ENCODE assay signal across 10 mouse cellular contexts in genomic region chr10:61146807-61147156, GRCm38 (mm10). TPM values are rescaled to one million over a fixed set of nuclear protein-coding genes. Genes with fewer than 3 reads are reported as not detected.
DNase-seq lines count a peak whose midpoint lies in the region; ATAC-seq and TF ChIP-seq lines count a peak whose summit lies in the region.
"Had no signal": no experiment of that assay in that cellular context is flagged by ENCODE, and none has a peak within 500 bp of the region (broad histone marks: within the 10 kb centered on the region; RNA-seq: fewer than 3 reads in every experiment).

No protein-coding gene starts in this region.

- H3K9me3 ChIP-seq in embryonic facial prominence, embryonic 10.5 days: no peaks in the 10 kb centered on the region
- no peaks in the 10 kb centered on the region for H3K9me3 ChIP-seq in heart, postnatal 0 days (replicated peaks; ENCODE audit: control insufficient read depth, low read length)
- no peaks in the 10 kb centered on the region for H3K9me3 ChIP-seq in liver, postnatal 0 days (ENCODE audit: low read length)

- intact Hi-C loops in gastrocnemius, adult 2 months (cut with DNase I): no loop called here

- no peak for TF ChIP-seq CTCF in gastrocnemius, adult 2 months (IDR thresholded peaks at IDR 0.05)
- TF ChIP-seq CTCF in heart, postnatal 0 days (IDR thresholded peaks at IDR 0.05; ENCODE audit: low read depth): no peak
- no peak for TF ChIP-seq CTCF in liver, postnatal 0 days (IDR thresholded peaks at IDR 0.05; ENCODE audit: low read depth)

- peaks cover 3% of the 10 kb centered on the region; the same call in 1 of the 2 replicates for H3K36me3 ChIP-seq in embryonic facial prominence, embryonic 10.5 days (replicated peaks)
- no peaks in the 10 kb centered on the region for H3K36me3 ChIP-seq in heart, postnatal 0 days (replicated peaks; ENCODE audit: control insufficient read depth, insufficient read depth, low read length)
- 0 out of 2 replicates have a peak, but pooled peaks cover 2% of the 10 kb centered on the region for H3K36me3 ChIP-seq in liver, postnatal 0 days (replicated peaks; ENCODE audit: insufficient read depth, low read length)
- H3K36me3 ChIP-seq: G1E had no signal

- DNase-seq in gastrocnemius, adult 2 months: no peak
- DNase-seq in gastrocnemius, adult 18-20 months (ENCODE audit: low spot score): no peak
- DNase-seq in 3T3-L1 (ENCODE audit: low read depth, low spot score) (peak; percentile 27), MN1 (ENCODE audit: low spot score) (no peak)
- DNase-seq in embryonic facial prominence, embryonic 10.5 days (ENCODE audit: low spot score): no peak
- no peak for DNase-seq in heart, postnatal 0 days (ENCODE audit: low spot score)
- peak; percentile 45 for DNase-seq in liver, postnatal 0 days

- H3K4me2 ChIP-seq in heart, postnatal 0 days (ENCODE audit: low read depth, low read length): peak overlapping the region; percentile 99
- peak overlapping the region; percentile 95 for H3K4me2 ChIP-seq in liver, postnatal 0 days (ENCODE audit: low read depth, low read length)

- no peak for TF ChIP-seq EP300 in heart, postnatal 0 days (IDR thresholded peaks at IDR 0.05; ENCODE audit: low read depth)
- no peak for TF ChIP-seq EP300 in liver, postnatal 0 days (IDR thresholded peaks at IDR 0.05; ENCODE audit: low read depth)

- WGBS in embryonic facial prominence, embryonic 10.5 days: 2% methylated on average over 14 of the region's 14 CpGs
- 0% methylated on average over 14 of the region's 14 CpGs for WGBS in heart, postnatal 0 days
- WGBS in liver, postnatal 0 days (ENCODE audit: insufficient replicate concordance): 3% methylated on average over 14 of the region's 14 CpGs

- H3K9ac ChIP-seq in heart, postnatal 0 days (replicated peaks; ENCODE audit: low read depth, low read length): peak overlapping the region; percentile 68
- H3K9ac ChIP-seq in liver, postnatal 0 days (replicated peaks): peak overlapping the region; percentile 82

- peak overlapping the region; percentile 92 for H3K27ac ChIP-seq in gastrocnemius, adult 2 months
- peak overlapping the region; percentile 95 for H3K27ac ChIP-seq in embryonic facial prominence, embryonic 10.5 days (replicated peaks)
- H3K27ac ChIP-seq in heart, postnatal 0 days (ENCODE audit: low read depth): peak overlapping the region; percentile 77
- peak overlapping the region; percentile 92 for H3K27ac ChIP-seq in liver, postnatal 0 days (ENCODE audit: low read depth)

- no peak for ATAC-seq in heart, postnatal 0 days (ENCODE audit: insufficient read depth, low read depth)
- peak; percentile 10 for ATAC-seq in liver, postnatal 0 days
- 0 out of 2 replicates have a peak, but pooled peaks have one; percentile 2 for ATAC-seq in neutrophil, adult 5-6 weeks (ENCODE audit: extremely low read depth, insufficient number of reproducible peaks, low FRiP score, poor library complexity, severe bottlenecking)

- H3K4me3 ChIP-seq in gastrocnemius, adult 2 months: peak overlapping the region; percentile 84
- H3K4me3 ChIP-seq in embryonic facial prominence, embryonic 10.5 days: peak overlapping the region; percentile 94
- H3K4me3 ChIP-seq in heart, postnatal 0 days (ENCODE audit: low read depth, low read length): peak overlapping the region; percentile 84
- H3K4me3 ChIP-seq in liver, postnatal 0 days (ENCODE audit: low read depth, low read length): peak overlapping the region; percentile 71

- H3K4me1 ChIP-seq in embryonic facial prominence, embryonic 10.5 days: peaks cover 24% of the 10 kb centered on the region
- H3K4me1 ChIP-seq in heart, postnatal 0 days (ENCODE audit: control insufficient read depth, insufficient read depth): peaks cover 7% of the 10 kb centered on the region; the same call in 1 of the 2 replicates
- peaks cover 18% of the 10 kb centered on the region for H3K4me1 ChIP-seq in liver, postnatal 0 days (ENCODE audit: insufficient read depth)

- no peaks in the 10 kb centered on the region for H3K27me3 ChIP-seq in embryonic facial prominence, embryonic 10.5 days (replicated peaks; ENCODE audit: low read depth, poor library complexity, severe bottlenecking)
- no peaks in the 10 kb centered on the region for H3K27me3 ChIP-seq in heart, postnatal 0 days (ENCODE audit: control insufficient read depth, insufficient read depth, low read length)
- no peaks in the 10 kb centered on the region for H3K27me3 ChIP-seq in liver, postnatal 0 days (ENCODE audit: insufficient read depth, low read length)

RNA-seq across cellular contexts. Expression of gene Sgpl1, which starts 0.7 kb away (rescaled TPM):
- 1 to 10 TPM; 6.0 to 6.6 TPM for total RNA-seq in gastrocnemius, adult 2 months (2021)
- total RNA-seq in gastrocnemius, adult 18-20 months (2021): 1 to 10 TPM; 5.8 to 6.1 TPM
- polyA plus RNA-seq in embryonic facial prominence, embryonic 10.5 days (2016; fragmentation: Nextera tagmentation; extraction: Ambion mirVana): 65.4 and 68.5 TPM in 2 replicates
- 23.9 and 36.3 TPM in 2 replicates for total RNA-seq in heart, postnatal 0 days (2014; rRNA removed; ENCODE audit: low replicate concordance)
- polyA plus RNA-seq in heart, postnatal 0 days (2015; fragmentation: Nextera tagmentation; extraction: Ambion mirVana): 14.8 and 16.7 TPM in 2 replicates
- 16.2 and 16.9 TPM in 2 replicates for polyA plus RNA-seq in liver, postnatal 0 days (2015; fragmentation: Nextera tagmentation; extraction: Ambion mirVana)
- total RNA-seq in neutrophil, adult 5-6 weeks (2017): 84.0 and 91.7 TPM in 2 replicates
- polyA plus RNA-seq: G1E had no signal

RNA-seq across cellular contexts. Expression of gene Tbata, which starts 25.0 kb away (rescaled TPM):
- not detected for total RNA-seq in gastrocnemius, adult 2 months (2021)
- not detected for total RNA-seq in gastrocnemius, adult 18-20 months (2021)
- 0.15 and 0.36 TPM in 2 replicates for polyA plus RNA-seq in embryonic facial prominence, embryonic 10.5 days (2016; fragmentation: Nextera tagmentation; extraction: Ambion mirVana)
- total RNA-seq in heart, postnatal 0 days (2014; rRNA removed; ENCODE audit: low replicate concordance): not detected in 2 replicates
- polyA plus RNA-seq in heart, postnatal 0 days (2015; fragmentation: Nextera tagmentation; extraction: Ambion mirVana): 0.16 and 0.36 TPM in 2 replicates
- not detected in 2 replicates for polyA plus RNA-seq in liver, postnatal 0 days (2015; fragmentation: Nextera tagmentation; extraction: Ambion mirVana)
- not detected in 2 replicates for total RNA-seq in neutrophil, adult 5-6 weeks (2017)
- total RNA-seq: G1E; heart, postnatal 36 days had no signal
- polyA plus RNA-seq: G1E had no signal

RNA-seq across cellular contexts. Expression of gene Pcbd1, which starts 57.7 kb away (rescaled TPM):
- total RNA-seq in gastrocnemius, adult 2 months (2021): under 1 TPM in 1 of 2 experiments, not detected in 1; 0.54 TPM
- 1 to 10 TPM in 1 of 2 experiments, under 1 TPM in 1; 0.50 to 1.2 TPM for total RNA-seq in gastrocnemius, adult 18-20 months (2021)
- polyA plus RNA-seq in embryonic facial prominence, embryonic 10.5 days (2016; fragmentation: Nextera tagmentation; extraction: Ambion mirVana): 16.4 and 17.0 TPM in 2 replicates
- 30.3 and 56.1 TPM in 2 replicates for total RNA-seq in heart, postnatal 0 days (2014; rRNA removed; ENCODE audit: low replicate concordance)
- polyA plus RNA-seq in heart, postnatal 0 days (2015; fragmentation: Nextera tagmentation; extraction: Ambion mirVana): 52.1 and 54.1 TPM in 2 replicates
- polyA plus RNA-seq in liver, postnatal 0 days (2015; fragmentation: Nextera tagmentation; extraction: Ambion mirVana): 333 and 355 TPM in 2 replicates
- total RNA-seq in neutrophil, adult 5-6 weeks (2017): not detected in 2 replicates
- total RNA-seq: G1E had no signal
- polyA plus RNA-seq: G1E had no signal

Comparison
In these comparisons a context has a peak if more than half of its experiments do, and no peak if none do; other contexts are left out.
1. DNase-seq: peak in 3T3-L1 (single experiment) and liver, postnatal 0 days (single experiment); none in gastrocnemius, adult 2 months (single experiment), gastrocnemius, adult 18-20 months (single experiment), embryonic facial prominence, embryonic 10.5 days (single experiment), heart, postnatal 0 days (single experiment) and MN1 (single experiment).
2. RNA of gene Pcbd1, which starts 57.7 kb away (total RNA-seq): 30.3 to 56.1 TPM in heart, postnatal 0 days; 0.50 to 1.2 TPM in gastrocnemius, adult 18-20 months, 0.54 TPM in gastrocnemius, adult 2 months and not detected in neutrophil, adult 5-6 weeks; every median in the first group is over 10 times any median in the second.
3. Peak in every context shown above with its lines, with median percentiles within 50 percentile points of each other: H3K27ac ChIP-seq and H3K4me3 ChIP-seq.